Mouse (Mus musculus) ES-Bruce4 (cell line): ENCODE results near the gene Apbb2.

Experiments used
- CTCF ChIP-seq: IDR thresholded peaks from one replicate; pipeline ENCODE4 v1.8.1; 2011; ENCODE audit warnings: low read depth, low read length
- POLR2A ChIP-seq: IDR thresholded peaks from one replicate; pipeline ENCODE4 v1.8.1; 2011; ENCODE audit warnings: low read length; ENCODE audit not compliant: insufficient read depth

GRCm38 (mm10) chr5:66279650-66280049, 338.9 kb downstream of the Apbb2 start:
- TF ChIP-seq CTCF (no peak), POLR2A (no peak)
